ENCODE assay signal across 10 mouse cellular contexts in the genomic region with DNA sequence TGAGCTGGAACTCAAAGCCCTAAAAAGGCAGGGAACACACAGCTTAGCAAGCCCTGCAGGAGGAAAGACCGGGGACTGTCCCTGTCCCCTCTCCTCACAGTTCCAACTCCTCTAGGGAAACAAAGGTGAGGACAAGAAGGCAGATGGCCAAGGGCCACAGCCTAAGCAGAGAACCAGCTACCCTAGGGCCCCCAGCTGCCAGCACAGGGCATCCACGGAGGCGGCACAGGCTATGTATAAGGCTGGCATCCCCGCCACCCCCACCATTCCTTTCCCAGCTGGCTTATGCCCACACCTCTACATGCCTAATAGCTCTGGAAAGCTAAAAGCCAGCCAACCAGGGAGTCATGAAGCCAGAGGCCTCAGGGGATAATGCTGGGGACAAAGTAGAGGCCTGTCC.
DNase-seq lines count a peak whose midpoint lies in the region; ATAC-seq and TF ChIP-seq lines count a peak whose summit lies in the region.
"Had no signal": no experiment of that assay in that cellular context is flagged by ENCODE, and none has a peak within 500 bp of the region (broad histone marks: within the 10 kb centered on the region; RNA-seq: fewer than 3 reads in every experiment).

No protein-coding gene starts in this region.

- no peaks in the 10 kb centered on the region for H3K27me3 ChIP-seq in heart, embryonic 10.5 days (ENCODE audit: insufficient read depth, poor library complexity, severe bottlenecking)
- no peaks in the 10 kb centered on the region for H3K27me3 ChIP-seq in lung, postnatal 0 days (replicated peaks; ENCODE audit: insufficient read depth, low read length)
- H3K27me3 ChIP-seq in kidney, embryonic 16.5 days (ENCODE audit: insufficient read depth, low read length) = no peaks in the 10 kb centered on the region

- H3K4me1 ChIP-seq in heart, embryonic 10.5 days = peaks cover 90% of the 10 kb centered on the region
- H3K4me1 ChIP-seq in lung, postnatal 0 days (ENCODE audit: insufficient read depth, low read depth, low read length) = peaks cover 65% of the 10 kb centered on the region
- H3K4me1 ChIP-seq in kidney, embryonic 16.5 days (ENCODE audit: insufficient read depth, low read length) = peaks cover 97% of the 10 kb centered on the region

- no peak overlapping the region for H3K9ac ChIP-seq in lung, postnatal 0 days (replicated peaks; ENCODE audit: low read depth)
- peak overlapping the region; percentile 46 for H3K9ac ChIP-seq in kidney, embryonic 16.5 days (replicated peaks; ENCODE audit: low read length)
- H3K9ac ChIP-seq: liver, embryonic 14.5 days had no signal

- H3K4me3 ChIP-seq in heart, embryonic 10.5 days = no peak overlapping the region
- H3K4me3 ChIP-seq in lung, postnatal 0 days (ENCODE audit: low read depth, low read length) = no peak overlapping the region
- H3K4me3 ChIP-seq in kidney, embryonic 16.5 days (ENCODE audit: low read length) = peak overlapping the region; percentile 9; the same call in 1 of the 2 replicates

- no peak for TF ChIP-seq EP300 in lung, postnatal 0 days (IDR thresholded peaks at IDR 0.05)

- no peak for DNase-seq in heart, embryonic 10.5 days (ENCODE audit: low spot score)
- no peak for DNase-seq in heart, postnatal 4 days
- DNase-seq in lung, postnatal 0 days (ENCODE audit: low spot score) = no peak
- no peak for DNase-seq in lung, postnatal 25 days (ENCODE audit: low spot score)
- DNase-seq in right cerebral cortex, adult 18-20 months = no peak
- no peak for DNase-seq in urinary bladder, postnatal 14 days (ENCODE audit: low spot score)

- H3K27ac ChIP-seq in heart, embryonic 10.5 days = peak overlapping the region; percentile 48
- H3K27ac ChIP-seq in lung, postnatal 0 days (ENCODE audit: low read length) = peak overlapping the region; percentile 97
- H3K27ac ChIP-seq in kidney, embryonic 16.5 days (ENCODE audit: low read length) = peak overlapping the region; percentile 91
- H3K27ac ChIP-seq: liver, embryonic 14.5 days had no signal

- H3K36me3 ChIP-seq in heart, embryonic 10.5 days = no peaks in the 10 kb centered on the region
- peaks cover 4% of the 10 kb centered on the region; the same call in 1 of the 2 replicates for H3K36me3 ChIP-seq in lung, postnatal 0 days (ENCODE audit: insufficient read depth, low read length)
- H3K36me3 ChIP-seq in kidney, embryonic 16.5 days (ENCODE audit: insufficient read depth, low read length) = no peaks in the 10 kb centered on the region

- H3K9me3 ChIP-seq in heart, embryonic 10.5 days = no peaks in the 10 kb centered on the region
- no peaks in the 10 kb centered on the region for H3K9me3 ChIP-seq in lung, postnatal 0 days (ENCODE audit: low read length)
- H3K9me3 ChIP-seq in kidney, embryonic 16.5 days (ENCODE audit: low read length) = no peaks in the 10 kb centered on the region

- ATAC-seq in lung, postnatal 0 days = no peak
- no peak for ATAC-seq in kidney, embryonic 16.5 days (ENCODE audit: low FRiP score, low TSS enrichment)
- ATAC-seq: forebrain, embryonic 16.5 days had no signal

- peak overlapping the region; percentile 81 for H3K4me2 ChIP-seq in lung, postnatal 0 days (replicated peaks; ENCODE audit: low read depth, low read length)
- H3K4me2 ChIP-seq in kidney, embryonic 16.5 days (replicated peaks; ENCODE audit: low read depth, low read length) = peak overlapping the region; percentile 59
- H3K4me2 ChIP-seq: midbrain, embryonic 11.5 days had no signal

- WGBS in heart, embryonic 10.5 days = 76% methylated on average over 4 of the region's 4 CpGs
- 77% methylated on average over 4 of the region's 4 CpGs for WGBS in lung, postnatal 0 days
- WGBS in kidney, embryonic 16.5 days = 62% methylated on average over 4 of the region's 4 CpGs

- TF ChIP-seq CTCF in lung, postnatal 0 days (IDR thresholded peaks at IDR 0.05) = no peak
